Mouse (Mus musculus): ENCODE measurements around the gene Gpr182.
"Not testable (repeated sequence)": the region's sequence is repeated elsewhere in the genome, so short reads cannot be mapped to it uniquely, and the experiment has no call there.

Gpr182 gene

GRCm38 (mm10) chr10:127751548-127751947 is at the start of gene Gpr182:
Gene Gpr182 (minus strand): TSS chr10:127751732.
- no peak for DNase-seq (ENCODE audit: low spot score in 2 of 2)

- DNase-seq (ENCODE audit: low spot score in 2 of 2) = no peak
These were observed 49.4 kb upstream of the Gpr182 start, which contains the start of gene Rdh16 for GRCm38 (mm10) chr10:127800891-127801290. Gene Rdh16 (plus strand): TSS chr10:127801152.

DNA sequence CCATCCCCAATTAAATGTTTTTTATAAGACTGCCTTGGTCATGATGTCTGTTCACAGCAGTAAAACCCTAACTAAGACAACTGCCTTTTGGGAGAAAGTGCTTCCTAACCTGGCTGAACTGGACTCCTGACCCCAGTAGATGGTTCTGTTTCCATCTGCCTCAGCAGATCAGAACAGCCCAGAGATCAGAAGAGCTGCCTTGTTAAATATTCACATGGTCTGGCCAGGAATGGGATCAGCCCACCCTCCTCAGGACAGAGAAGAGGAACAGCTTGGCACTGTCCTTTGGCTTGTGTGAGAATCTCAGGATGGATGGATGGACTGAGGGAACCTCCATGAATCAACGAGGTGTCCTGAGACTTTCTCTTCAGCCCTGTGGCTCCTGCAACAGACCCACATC is 47.8 kb upstream of the Gpr182 start:
- DNase-seq (ENCODE audit: low spot score in 2 of 2) = no peak

GRCm38 (mm10) chr10:127785411-127785810 is 33.9 kb upstream of the Gpr182 start:
- DNase-seq (ENCODE audit: low spot score in 2 of 2) = not testable (repeated sequence)

DNA sequence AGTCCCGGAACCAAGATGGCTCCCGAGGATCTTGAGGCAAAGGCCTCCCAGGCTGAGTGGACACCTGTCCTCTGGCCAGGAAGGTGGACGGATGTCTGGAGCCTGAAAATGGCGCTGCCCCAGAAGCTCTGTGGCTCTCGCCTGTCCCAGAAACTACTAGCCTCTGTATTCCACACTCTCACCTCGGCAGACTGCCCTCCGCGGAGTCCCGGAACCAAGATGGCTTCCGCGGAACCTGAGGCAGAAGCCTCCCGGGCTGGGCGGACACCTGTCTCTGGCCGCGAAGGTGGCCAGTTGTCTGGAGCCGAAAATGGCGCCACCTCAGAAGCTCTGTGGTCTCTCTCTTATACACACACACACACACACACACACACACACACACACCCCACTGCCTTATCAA is 30.8 kb upstream of the Gpr182 start:
- DNase-seq (ENCODE audit: low spot score in 2 of 2) = not testable (repeated sequence)

DNA sequence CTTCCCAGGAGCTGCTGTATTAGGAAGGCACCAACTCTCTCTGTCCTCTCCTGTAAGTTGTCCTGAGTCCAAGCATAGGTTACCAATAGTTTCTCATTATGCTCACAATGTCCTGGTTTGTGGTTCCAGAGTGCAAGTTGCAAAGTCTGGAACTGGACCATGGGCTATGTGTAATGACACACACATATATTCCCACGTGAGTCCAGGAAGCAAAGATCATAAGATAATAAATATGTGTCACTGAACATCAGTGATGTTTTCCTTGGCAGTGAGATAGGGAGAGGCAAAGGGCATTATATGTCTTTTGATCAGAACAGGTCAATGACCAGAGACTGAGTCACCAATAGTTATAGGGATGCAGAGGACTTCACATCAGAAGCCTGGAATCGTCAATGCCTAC is 24.5 kb upstream of the Gpr182 start, which contains the start of gene Rdh9:
Gene Rdh9 (plus strand): TSS at position 376 of the 400 bp plus-strand sequence.
- DNase-seq (ENCODE audit: low spot score in 2 of 2) = no peak

- DNase-seq (ENCODE audit: low spot score in 2 of 2) = no peak
These were observed 15.0 kb upstream of the Gpr182 start for GRCm38 (mm10) chr10:127766564-127766963.

DNA sequence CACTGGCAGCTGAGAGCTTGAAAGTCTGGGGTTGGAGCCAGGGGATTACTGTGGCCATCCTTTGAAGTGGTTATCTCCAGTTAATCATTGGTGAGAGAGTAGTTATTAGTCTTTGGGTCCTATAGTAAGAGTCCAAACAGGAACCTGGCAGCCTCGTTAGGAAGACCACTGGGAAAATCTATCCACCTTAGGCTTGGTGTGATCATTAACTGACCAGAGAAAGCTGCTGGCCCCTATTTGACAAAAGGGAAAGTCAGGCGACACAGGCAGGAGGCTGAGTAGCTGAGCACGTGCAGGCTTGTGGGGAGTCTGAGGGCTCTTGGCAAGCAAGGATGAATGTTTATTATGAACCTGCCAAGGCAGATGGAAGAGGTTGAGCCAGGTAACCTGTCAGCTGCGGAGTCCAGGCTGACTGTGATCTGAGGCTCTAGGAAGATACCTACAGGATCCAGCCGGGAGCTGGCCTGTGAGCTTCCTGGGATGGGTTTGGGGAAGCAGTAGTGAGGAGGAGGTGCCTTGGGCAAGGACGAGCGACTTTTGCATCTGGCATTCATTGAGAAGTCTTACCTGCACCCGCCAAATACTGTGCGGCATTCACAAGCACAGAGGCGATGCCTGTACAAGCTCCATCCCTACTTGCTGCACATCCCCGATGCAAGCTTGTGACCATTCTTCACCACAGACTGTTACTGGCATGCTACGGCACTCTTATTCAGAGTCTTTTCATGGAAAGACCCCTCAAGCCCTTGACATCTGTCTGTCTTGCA is 12.6 kb upstream of the Gpr182 start:
- DNase-seq (ENCODE audit: low spot score in 2 of 2) = no peak

- not testable (repeated sequence) for DNase-seq (ENCODE audit: low spot score in 2 of 2)
These were observed 11.4 kb upstream of the Gpr182 start for GRCm38 (mm10) chr10:127762926-127763325.

GRCm38 (mm10) chr10:127759181-127760110 is 7.9 kb upstream of the Gpr182 start, which contains the start of the genes Rdh1 and Rdh16f1:
Gene Rdh1 (plus strand): TSS chr10:127759721.
Gene Rdh16f1 (plus strand): TSS chr10:127759787.
- DNase-seq (ENCODE audit: low spot score in 2 of 2) = no peak

DNA sequence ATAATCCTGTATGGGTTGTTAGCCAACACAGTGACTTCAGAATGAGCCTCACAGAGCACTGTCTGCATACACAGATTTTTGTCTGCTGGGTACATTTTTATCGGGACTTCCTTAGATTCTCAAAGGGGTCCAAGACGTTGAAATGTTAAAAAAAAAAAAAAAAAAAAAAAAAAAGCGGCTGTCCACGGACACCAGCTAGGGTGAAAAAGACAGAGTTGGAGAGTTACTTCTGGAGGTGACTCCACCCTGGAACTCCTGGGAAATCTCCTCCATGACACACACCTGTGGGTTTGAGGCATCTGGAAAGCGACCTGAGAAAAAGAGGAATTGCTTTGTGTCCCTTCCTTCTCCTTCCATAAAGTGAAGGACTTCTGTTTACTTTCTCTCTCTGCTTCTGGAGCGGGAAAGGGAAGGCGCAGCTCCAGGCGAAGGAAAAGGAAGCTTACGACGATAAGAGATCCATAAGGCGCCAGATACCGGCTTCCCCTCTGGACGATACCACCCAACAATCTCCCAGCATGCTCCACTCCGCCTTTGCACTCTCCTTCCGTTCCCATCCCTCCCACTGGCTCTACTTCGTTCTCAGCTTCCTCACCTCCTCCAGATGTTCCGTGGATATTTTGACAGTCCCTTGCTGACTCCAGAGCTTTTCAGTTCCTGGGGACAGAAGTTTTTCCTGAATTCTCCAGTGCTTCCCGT is 4.4 kb upstream of the Gpr182 start:
- DNase-seq (ENCODE audit: low spot score in 2 of 2) = peak in 1 of 2 experiments; percentile 4

DNA sequence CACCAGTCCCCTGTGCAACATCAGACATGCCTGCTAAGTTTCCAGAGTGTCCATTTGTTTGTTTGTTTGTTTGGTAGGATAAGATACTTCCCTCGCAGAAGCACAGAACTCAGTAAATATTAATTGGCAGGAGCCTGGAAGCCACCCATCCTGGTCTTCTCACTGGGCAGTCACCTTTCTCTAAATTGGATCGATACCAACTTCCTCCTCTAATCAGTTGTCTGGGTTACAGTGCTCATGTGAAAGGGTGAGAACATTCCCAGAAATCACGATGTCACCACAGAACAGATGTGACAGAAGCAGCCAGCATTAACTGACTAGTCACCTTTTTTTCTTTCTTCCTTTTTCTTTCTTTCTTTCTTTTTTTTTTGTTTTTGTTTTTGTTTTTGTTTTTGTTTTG is 3.7 kb upstream of the Gpr182 start:
- DNase-seq (ENCODE audit: low spot score in 2 of 2) = no peak

DNA sequence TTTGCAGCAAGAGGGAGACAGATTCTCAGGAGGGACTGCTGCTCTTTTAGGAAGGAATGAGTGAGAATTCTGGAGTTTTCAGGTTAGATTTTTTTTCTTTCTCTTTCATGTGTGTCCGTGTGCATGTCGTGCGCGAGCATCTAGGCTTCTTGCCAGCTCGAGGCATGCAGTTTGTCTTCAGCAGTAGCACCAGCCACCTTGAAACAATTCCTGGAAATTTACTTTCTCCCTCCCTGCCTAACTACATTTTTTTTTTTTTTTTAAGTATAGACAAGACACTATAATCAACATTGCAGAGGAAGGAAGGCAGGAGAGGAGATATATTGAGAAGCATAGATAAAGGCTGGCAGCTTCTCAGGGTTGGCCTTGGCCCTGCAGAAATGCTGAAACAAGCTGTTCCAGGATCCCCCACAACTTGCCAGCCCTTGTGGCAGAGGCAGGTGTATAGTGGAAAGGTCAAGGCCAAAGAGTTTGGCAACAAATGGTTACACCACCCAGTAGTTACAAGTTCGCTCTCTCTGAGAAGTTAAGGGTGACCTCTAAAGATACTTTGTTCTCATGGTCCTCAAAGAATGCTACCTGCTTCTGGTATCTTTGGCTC is 3.1 kb upstream of the Gpr182 start:
- no peak for DNase-seq (ENCODE audit: low spot score in 2 of 2)

- DNase-seq (ENCODE audit: low spot score in 2 of 2) = no peak
These were observed 1.3 kb downstream of the Gpr182 start for GRCm38 (mm10) chr10:127750136-127750777.

GRCm38 (mm10) chr10:127748847-127749612 is 2.5 kb downstream of the Gpr182 start:
- DNase-seq (ENCODE audit: low spot score in 2 of 2) = no peak

GRCm38 (mm10) chr10:127747254-127747653 is 4.3 kb downstream of the Gpr182 start:
- DNase-seq (ENCODE audit: low spot score in 2 of 2) = no peak

GRCm38 (mm10) chr10:127745886-127746285 is 5.6 kb downstream of the Gpr182 start:
- DNase-seq (ENCODE audit: low spot score in 2 of 2) = no peak

DNA sequence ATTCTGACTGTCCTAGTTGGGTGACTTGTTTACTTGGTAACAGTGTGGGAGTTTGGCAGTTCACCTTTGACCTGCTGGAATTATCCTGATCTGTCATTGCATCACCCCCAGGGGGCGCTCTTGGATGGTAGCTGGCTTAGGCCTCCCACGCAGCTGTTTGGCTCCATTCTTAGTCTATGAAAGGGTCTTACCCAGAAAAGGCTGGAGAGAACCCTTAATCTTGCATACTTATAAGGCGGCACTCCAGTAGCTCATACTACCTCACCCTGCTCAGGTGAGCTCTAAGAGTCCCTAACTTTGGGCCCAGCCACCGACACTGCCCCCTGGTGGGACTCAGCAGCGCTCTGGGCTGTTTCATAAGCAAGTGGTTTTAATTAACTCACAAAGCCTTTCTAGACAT is 6.9 kb downstream of the Gpr182 start:
- DNase-seq (ENCODE audit: low spot score in 2 of 2) = peak in 1 of 2 experiments; percentile 41

- peak in 1 of 2 experiments; percentile 19 for DNase-seq (ENCODE audit: low spot score in 2 of 2)
These were observed 11.8 kb downstream of the Gpr182 start for GRCm38 (mm10) chr10:127739661-127740161.
